Mouse (Mus musculus) cerebellum, postnatal 10 days (tissue): ENCODE measurements around the gene Ift52.
"Not testable (repeated sequence)": the region's sequence is repeated elsewhere in the genome, so short reads cannot be mapped to it uniquely, and the experiment has no call there.

Experiments
- DNase-seq, 2 experiments: peaks; one replicate each; pipeline ENCODE4 v3.0.0; 2021; ENCODE audit warnings: mixed read lengths in 2 of 2

The Ift52 gene

GRCm38 (mm10) chr2:163031757-163032156 is 14.6 kb downstream of the Ift52 start:
- DNase-seq: no peak

GRCm38 (mm10) chr2:163032622-163033021 is 15.5 kb downstream of the Ift52 start:
- no peak for DNase-seq

- no peak for DNase-seq
These were observed 22.8 kb downstream of the Ift52 start for GRCm38 (mm10) chr2:163039940-163040339.

GRCm38 (mm10) chr2:163048125-163048524 is 31.0 kb downstream of the Ift52 start:
- DNase-seq: peak; percentile 91

GRCm38 (mm10) chr2:163049116-163049515 is 32.0 kb downstream of the Ift52 start:
- no peak for DNase-seq

GRCm38 (mm10) chr2:163051691-163052090 is 34.5 kb downstream of the Ift52 start:
- no peak for DNase-seq

GRCm38 (mm10) chr2:163052101-163052500 is 34.9 kb downstream of the Ift52 start:
- no peak for DNase-seq

- DNase-seq: no peak
These were observed 35.7 kb downstream of the Ift52 start for GRCm38 (mm10) chr2:163052826-163053225.

GRCm38 (mm10) chr2:163054335-163054840 is 37.2 kb downstream of the Ift52 start, which contains the start of gene Mybl2:
TSS of gene Mybl2 (plus strand) at chr2:163054687.
- peak; percentile 89 to 96 for DNase-seq

- DNase-seq: peak in 1 of 2 experiments; percentile 26
These were observed 37.8 kb downstream of the Ift52 start for GRCm38 (mm10) chr2:163054891-163055494.

- DNase-seq: no peak
These were observed 38.6 kb downstream of the Ift52 start for GRCm38 (mm10) chr2:163055715-163056114.

GRCm38 (mm10) chr2:163056584-163056983 is 39.4 kb downstream of the Ift52 start:
- DNase-seq: no peak

- not testable (repeated sequence) for DNase-seq
These were observed 41.8 kb downstream of the Ift52 start for GRCm38 (mm10) chr2:163058981-163059380.

GRCm38 (mm10) chr2:163060630-163061029 is 43.5 kb downstream of the Ift52 start:
- DNase-seq: no peak

GRCm38 (mm10) chr2:163061203-163062118 is 44.3 kb downstream of the Ift52 start:
- no peak for DNase-seq

GRCm38 (mm10) chr2:163062119-163062508 is 45.0 kb downstream of the Ift52 start:
- no peak for DNase-seq

- no peak for DNase-seq
These were observed 49.2 kb downstream of the Ift52 start for GRCm38 (mm10) chr2:163066326-163066725.

GRCm38 (mm10) chr2:163067233-163067632 is 50.1 kb downstream of the Ift52 start:
- DNase-seq: no peak

- no peak for DNase-seq
These were observed 53.1 kb downstream of the Ift52 start for GRCm38 (mm10) chr2:163070213-163070612.

GRCm38 (mm10) chr2:163071590-163071989 is 54.4 kb downstream of the Ift52 start:
- no peak for DNase-seq

- no peak for DNase-seq
These were observed 56.0 kb downstream of the Ift52 start for GRCm38 (mm10) chr2:163073023-163073757.

GRCm38 (mm10) chr2:163074006-163074405 is 56.9 kb downstream of the Ift52 start:
- no peak for DNase-seq

GRCm38 (mm10) chr2:163074808-163075207 is 57.7 kb downstream of the Ift52 start:
- DNase-seq: no peak
